Mouse (Mus musculus): ENCODE data around the gene Chil4. TPM values are rescaled to one million over a fixed set of nuclear protein-coding genes. Genes with fewer than 3 reads are reported as not detected.

Chil4 gene
- total RNA-seq, 2 experiments from 2014 or later = not detected

DNA sequence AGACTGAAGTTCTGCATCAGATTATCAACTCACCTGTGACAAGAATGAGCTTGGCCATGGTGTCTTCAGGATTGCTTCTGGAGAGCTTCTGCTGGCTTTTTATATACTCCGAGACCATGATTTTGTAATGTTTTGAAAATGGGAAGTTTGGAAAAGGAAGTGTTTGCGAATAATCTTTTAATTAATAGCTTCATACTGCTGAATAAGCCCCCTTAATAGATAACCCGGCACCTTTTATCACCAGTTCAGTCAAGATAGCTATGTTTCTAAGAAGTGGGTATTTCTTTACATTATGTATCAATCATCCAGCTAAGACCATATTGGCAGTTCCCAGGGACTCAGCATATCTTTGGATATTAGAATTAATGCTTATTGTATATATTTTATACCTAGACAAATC is 51.8 kb downstream of the Chil4 start, which contains the start of gene Chil3:
TSS of gene Chil3 (minus strand) at position 101 of the 400 bp plus-strand sequence.
- no peak for DNase-seq

- no peak for DNase-seq
Measured at GRCm38 (mm10) chr3:106154413-106154812, 64.9 kb downstream of the Chil4 start.

Other genes with a start within 250 kb of the Chil4 start
- under 1 TPM in 1 of 2 experiments, not detected in 1; 0.31 TPM for gene Ovgp1, start 245.8 kb downstream of the Chil4 start, total RNA-seq (2021)
- gene Pifo, start 204.9 kb downstream of the Chil4 start, total RNA-seq (2021) = under 1 TPM in 1 of 2 experiments, not detected in 1; 0.64 TPM
- not detected for gene Chil5, start 186.7 kb downstream of the Chil4 start, total RNA-seq (2021)
- not detected for gene Chia1, start 106.3 kb downstream of the Chil4 start, total RNA-seq (2021)
- not detected for gene Chil3, start 51.9 kb downstream of the Chil4 start, total RNA-seq (2021)
- gene Chil6, start 186.7 kb upstream of the Chil4 start, total RNA-seq (2021) = not detected

Data from heart, adult 18-20 months (tissue).